Mouse (Mus musculus): ENCODE data around the gene Gm12184. TPM values are rescaled to one million over a fixed set of nuclear protein-coding genes. Genes with fewer than 3 reads are reported as not detected.

Gm12184 gene
- total RNA-seq, 1 experiment, result 12.2 TPM

DNA sequence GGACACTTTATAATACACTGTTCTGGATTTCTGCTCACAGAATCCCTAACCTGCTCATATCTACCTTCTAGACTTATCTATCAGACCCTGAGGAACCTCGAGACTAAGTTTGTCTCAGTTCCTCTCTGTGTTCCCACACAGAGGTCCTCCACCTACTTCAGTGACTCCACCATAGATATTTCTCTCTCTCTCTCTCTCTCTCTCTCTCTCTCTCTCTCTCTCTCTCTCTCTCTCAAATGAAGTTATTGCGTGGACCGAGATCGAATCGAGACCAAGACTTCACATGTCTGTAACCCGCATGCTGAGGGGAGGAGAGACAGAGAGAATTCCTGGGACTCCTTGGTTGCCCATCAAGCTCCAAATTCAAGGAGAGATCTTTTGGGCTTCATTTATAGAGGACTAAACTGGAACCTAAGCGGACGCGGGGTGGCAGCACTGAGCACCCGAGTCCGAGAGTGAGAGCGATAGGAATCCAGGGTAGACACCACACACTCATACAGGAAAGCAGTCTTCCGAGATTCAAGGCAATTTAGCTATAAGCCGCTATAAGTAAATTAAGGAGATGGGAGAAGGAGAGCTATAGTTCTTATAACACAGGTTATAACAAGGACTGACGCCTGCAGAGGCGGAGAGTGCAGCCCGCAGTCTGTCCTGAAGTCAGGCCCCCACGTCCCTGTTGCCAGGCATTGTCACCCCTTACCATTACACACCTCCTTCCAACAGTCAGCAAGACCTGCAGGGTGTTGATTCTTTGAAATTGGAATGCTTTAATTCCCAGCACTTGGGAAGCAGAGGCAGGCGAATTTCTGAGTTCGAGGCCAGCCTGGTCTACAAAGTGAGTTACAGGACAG is 36.3 kb downstream of the Gm12184 start:
- TF ChIP-seq CHD2 (IDR thresholded peaks at IDR 0.05; ENCODE audit: low read depth, low read length) (no peak), ZC3H11A (IDR thresholded peaks at IDR 0.05; ENCODE audit: borderline replicate concordance, low read depth, low read length) (0 out of 2 replicates have a peak, but pooled peaks have one; percentile 2), MAFK (IDR thresholded peaks at IDR 0.05; ENCODE audit: insufficient read depth, low read depth, low read length) (no peak), HCFC1 (IDR thresholded peaks at IDR 0.05; ENCODE audit: borderline replicate concordance, insufficient read depth, low read length) (no peak), ZNF384 (IDR thresholded peaks at IDR 0.05; ENCODE audit: low read depth, low read length) (no peak)
- H3K4me3 ChIP-seq (ENCODE audit: insufficient read depth in 1 of 2, low read depth in 1 of 2, low read length in 2 of 2, poor library complexity in 1 of 2, severe bottlenecking in 1 of 2), result peak overlapping the region in 1 of 2 experiments; percentile 47; a peak in 2 of 4 replicates

DNA sequence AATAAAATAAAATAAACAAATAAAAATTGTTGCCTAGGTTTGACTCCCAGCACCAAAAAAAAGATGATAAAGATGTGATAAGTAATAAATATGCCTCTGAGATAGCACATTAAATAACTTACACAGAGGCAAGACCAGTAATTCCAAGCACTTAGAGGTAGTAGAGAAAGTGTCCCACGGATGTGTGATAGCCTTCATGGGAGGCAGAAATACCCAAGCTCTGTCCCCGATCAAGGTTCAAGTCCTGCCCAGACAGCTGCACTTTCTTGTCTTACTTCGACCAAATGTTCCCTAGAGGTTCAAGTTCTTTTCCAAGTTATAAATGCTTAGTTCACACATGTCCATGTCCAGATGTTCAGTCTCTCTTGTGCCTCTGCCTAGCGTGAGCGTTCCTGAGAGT is 37.2 kb downstream of the Gm12184 start:
- no peak for DNase-seq (ENCODE audit: low read depth, low spot score)

More for the DNA sequence above, 36.3 kb downstream of the Gm12184 start:
- DNase-seq (ENCODE audit: low read depth, low spot score), result peak; percentile 86
- peaks cover 2% of the 10 kb centered on the region; the same call in 1 of the 2 replicates for H3K36me3 ChIP-seq (ENCODE audit: control insufficient read depth, insufficient read depth, low read length, poor library complexity, severe bottlenecking)
- no peak overlapping the region for H3K27ac ChIP-seq (ENCODE audit: insufficient read depth, low read depth, low read length, poor library complexity, severe bottlenecking)
- H3K4me1 ChIP-seq (ENCODE audit: control insufficient read depth in 2 of 2, insufficient read depth in 2 of 2, low read length in 2 of 2, poor library complexity in 1 of 2), result peaks cover 3 to 4% of the 10 kb centered on the region in 2 experiments; a peak in 2 of 4 replicates
- H3K9me3 ChIP-seq (ENCODE audit: control insufficient read depth, insufficient read depth, low read depth, low read length), result no peaks in the 10 kb centered on the region
- in situ Hi-C loops (cut with MboI; ENCODE audit: low sequenced_read_pairs in 2 of 2, unreplicated experiment in 2 of 2), result loop anchor here (5.0 kb wide), 2 partner anchors 62 to 67 kb away; no protein-coding TSS in a partner anchor
- H3K9ac ChIP-seq (ENCODE audit: insufficient read depth, low read depth, low read length, poor library complexity, severe bottlenecking), result peak overlapping the region; percentile 33; the same call in 1 of the 2 replicates

DNA sequence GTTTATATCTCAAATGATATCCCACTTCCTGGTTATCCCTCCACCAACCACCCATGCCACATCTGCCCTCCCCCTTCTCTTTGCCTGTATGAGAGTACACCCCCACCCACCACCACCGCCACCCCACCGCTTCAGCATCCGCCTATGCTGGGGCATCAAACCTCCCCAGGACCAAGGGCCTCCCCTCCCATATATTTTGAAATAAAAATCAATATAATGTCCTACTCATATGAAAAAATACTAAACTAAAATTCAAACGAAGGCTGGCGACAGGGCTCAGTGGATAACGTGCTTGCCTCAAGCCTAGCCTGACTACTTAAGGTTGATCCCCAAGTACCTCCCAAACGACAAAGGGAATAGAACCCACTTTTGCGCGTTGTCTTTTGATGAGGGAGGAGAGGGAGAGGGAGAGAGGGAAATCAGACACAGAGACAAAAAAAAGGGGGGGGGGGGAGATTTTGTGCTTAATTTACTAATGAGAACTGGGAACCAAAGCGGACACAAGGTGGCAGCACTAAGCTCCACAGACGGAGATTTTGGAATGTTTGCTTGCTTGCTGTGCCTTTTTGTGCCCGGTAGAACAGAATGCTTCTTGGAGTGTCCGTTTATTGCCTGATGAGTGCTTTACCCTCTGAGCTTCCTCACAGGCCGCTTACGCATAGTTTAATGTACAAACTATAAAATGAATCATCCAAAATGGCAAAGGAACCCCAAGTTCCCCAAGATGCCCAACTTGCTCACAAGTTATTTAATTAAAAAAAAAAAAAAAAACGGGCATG is 38.0 kb downstream of the Gm12184 start:
- peak overlapping the region; percentile 20; the same call in 1 of the 2 replicates for H3K9ac ChIP-seq (ENCODE audit: insufficient read depth, low read depth, low read length, poor library complexity, severe bottlenecking)
- H3K4me1 ChIP-seq (ENCODE audit: control insufficient read depth in 2 of 2, insufficient read depth in 2 of 2, low read length in 2 of 2, poor library complexity in 1 of 2), result peaks cover 3 to 4% of the 10 kb centered on the region in 2 experiments; a peak in 2 of 4 replicates
- H3K4me3 ChIP-seq (ENCODE audit: insufficient read depth in 1 of 2, low read depth in 1 of 2, low read length in 2 of 2, poor library complexity in 1 of 2, severe bottlenecking in 1 of 2), result peak overlapping the region; percentile 33 to 62; a peak in 3 of 4 replicates
- H3K27ac ChIP-seq (ENCODE audit: insufficient read depth, low read depth, low read length, poor library complexity, severe bottlenecking), result no peak overlapping the region
- TF ChIP-seq CHD2 (IDR thresholded peaks at IDR 0.05; ENCODE audit: low read depth, low read length) (no peak), ZNF384 (IDR thresholded peaks at IDR 0.05; ENCODE audit: low read depth, low read length) (peak; percentile 56), HCFC1 (IDR thresholded peaks at IDR 0.05; ENCODE audit: borderline replicate concordance, insufficient read depth, low read length) (no peak), ZC3H11A (IDR thresholded peaks at IDR 0.05; ENCODE audit: borderline replicate concordance, low read depth, low read length) (no peak)
- H3K9me3 ChIP-seq (ENCODE audit: control insufficient read depth, insufficient read depth, low read depth, low read length), result no peaks in the 10 kb centered on the region
- in situ Hi-C loops (cut with MboI; ENCODE audit: low sequenced_read_pairs in 2 of 2, unreplicated experiment in 2 of 2), result loop anchor here (5.0 kb wide), 2 partner anchors 64 to 69 kb away; no protein-coding TSS in a partner anchor
- peaks cover 2% of the 10 kb centered on the region; the same call in 1 of the 2 replicates for H3K36me3 ChIP-seq (ENCODE audit: control insufficient read depth, insufficient read depth, low read length, poor library complexity, severe bottlenecking)
- peak; percentile 87 for DNase-seq (ENCODE audit: low read depth, low spot score)

More for the DNA sequence above, 37.2 kb downstream of the Gm12184 start:
- Histone ChIP-seq H3K4me3 (ENCODE audit: insufficient read depth in 1 of 2, low read depth in 1 of 2, low read length in 2 of 2, poor library complexity in 1 of 2, severe bottlenecking in 1 of 2) (no peak overlapping the region), H3K9ac (ENCODE audit: insufficient read depth, low read depth, low read length, poor library complexity, severe bottlenecking) (no peak overlapping the region), H3K9me3 (ENCODE audit: control insufficient read depth, insufficient read depth, low read depth, low read length) (no peaks in the 10 kb centered on the region), H3K4me1 (ENCODE audit: control insufficient read depth in 2 of 2, insufficient read depth in 2 of 2, low read length in 2 of 2, poor library complexity in 1 of 2) (peaks cover 3 to 4% of the 10 kb centered on the region in 2 experiments; a peak in 2 of 4 replicates), H3K36me3 (ENCODE audit: control insufficient read depth, insufficient read depth, low read length, poor library complexity, severe bottlenecking) (peaks cover 2% of the 10 kb centered on the region; the same call in 1 of the 2 replicates), H3K27ac (ENCODE audit: insufficient read depth, low read depth, low read length, poor library complexity, severe bottlenecking) (no peak overlapping the region)
- in situ Hi-C loops (cut with MboI; ENCODE audit: low sequenced_read_pairs in 2 of 2, unreplicated experiment in 2 of 2), result loop anchor here (5.0 kb wide), 2 partner anchors 63 to 68 kb away; no protein-coding TSS in a partner anchor
- TF ChIP-seq ZC3H11A (IDR thresholded peaks at IDR 0.05; ENCODE audit: borderline replicate concordance, low read depth, low read length) (no peak), MAFK (IDR thresholded peaks at IDR 0.05; ENCODE audit: insufficient read depth, low read depth, low read length) (no peak), CHD2 (IDR thresholded peaks at IDR 0.05; ENCODE audit: low read depth, low read length) (no peak), ZNF384 (IDR thresholded peaks at IDR 0.05; ENCODE audit: low read depth, low read length) (no peak), HCFC1 (IDR thresholded peaks at IDR 0.05; ENCODE audit: borderline replicate concordance, insufficient read depth, low read length) (no peak)

Data from ES-E14 (cell line).